Mouse (Mus musculus) hindbrain, embryonic 14.5 days (tissue): ENCODE data around the gene Plvap. TPM values are rescaled to one million over a fixed set of nuclear protein-coding genes. Genes with fewer than 3 reads are reported as not detected.

ENCODE experiments used
- ATAC-seq: fragments of 200-750 bp; cut with Nextera tagmentation; 2 replicates; pipeline ENCODE4 v1.8.0; 2017; ENCODE audit warnings: moderate number of reproducible peaks, mild to moderate bottlenecking, moderate TSS enrichment, moderate library complexity; ENCODE audit not compliant: low FRiP score
- DNase-seq: peaks from one replicate; pipeline ENCODE4 v3.0.0-alpha.2; 2015; ENCODE audit warnings: low spot score
- H3K27ac ChIP-seq: fragments of 300-500 bp; sonication (generic); 2 replicates; pipeline ENCODE4 v1.5.1; 2014; ENCODE audit warnings: mild to moderate bottlenecking, moderate library complexity
- H3K27me3 ChIP-seq: fragments of 300-500 bp; sonication (generic); 2 replicates; pipeline ENCODE4 v1.6.1; 2014; ENCODE audit warnings: mild to moderate bottlenecking, low read length, mixed read lengths; ENCODE audit not compliant: control insufficient read depth, insufficient read depth
- H3K36me3 ChIP-seq: fragments of 300-500 bp; sonication (generic); replicated peaks from 2 replicates; pipeline ENCODE4 v1.6.1; 2014; ENCODE audit not compliant: control insufficient read depth, insufficient read depth
- H3K4me1 ChIP-seq: fragments of 300-500 bp; sonication (generic); replicated peaks from 2 replicates; pipeline ENCODE4 v1.6.1; 2014; ENCODE audit warnings: antibody characterized with exemption, low read length, mixed read lengths; ENCODE audit not compliant: control insufficient read depth, insufficient read depth
- H3K4me2 ChIP-seq: fragments of 300-500 bp; sonication (generic); replicated peaks from 2 replicates; pipeline ENCODE4 v1.6.1; 2014; ENCODE audit warnings: mild to moderate bottlenecking, moderate library complexity
- H3K4me3 ChIP-seq: fragments of 300-500 bp; sonication (generic); replicated peaks from 2 replicates; pipeline ENCODE4 v1.5.1; 2014; ENCODE audit warnings: mild to moderate bottlenecking, low read length
- H3K9ac ChIP-seq: fragments of 300-500 bp; sonication (generic); 2 replicates; pipeline ENCODE4 v1.6.1; 2014
- H3K9me3 ChIP-seq: fragments of 300-500 bp; sonication (generic); 2 replicates; pipeline ENCODE4 v1.6.1; 2016; ENCODE audit warnings: low read length; ENCODE audit not compliant: control insufficient read depth
- WGBS: fragments of 180-500 bp; shearing (Covaris S2); extraction: QIAGEN DNeasy Blood & Tissue Kit; methylation state at CpG from one replicate; pipeline ENCODE4 v1.1.7; 2014; 5-methylcytosine and 5-hydroxymethylcytosine counted together
- polyA plus RNA-seq: library from polyadenylated mRNA; unstranded; fragments of >200 nt; fragmentation: Nextera tagmentation; extraction: Ambion mirVana; gene quantifications from 2 replicates; pipeline ENCODE4 v1.2.1, GENCODE M21; 2014

Plvap gene
- polyA plus RNA-seq, 1 experiment from 2014 or later, result 10.5 TPM

- no peak overlapping the region for H3K4me2 ChIP-seq
- no peak for ATAC-seq
- H3K4me1 ChIP-seq, result peaks cover 8% of the 10 kb centered on the region; the same call in 1 of the 2 replicates
- H3K36me3 ChIP-seq, result peaks cover 51% of the 10 kb centered on the region
- no peaks in the 10 kb centered on the region for H3K27me3 ChIP-seq
- H3K9me3 ChIP-seq, result no peaks in the 10 kb centered on the region
- no peak for DNase-seq
- H3K9ac ChIP-seq, result no peak overlapping the region
- H3K4me3 ChIP-seq, result no peak overlapping the region
- no peak overlapping the region for H3K27ac ChIP-seq
- 44% methylated on average over 22 of the region's 22 CpGs for WGBS
Observed at GRCm38 (mm10) chr8:71456906-71457305, 54.6 kb downstream of the Plvap start.

DNA sequence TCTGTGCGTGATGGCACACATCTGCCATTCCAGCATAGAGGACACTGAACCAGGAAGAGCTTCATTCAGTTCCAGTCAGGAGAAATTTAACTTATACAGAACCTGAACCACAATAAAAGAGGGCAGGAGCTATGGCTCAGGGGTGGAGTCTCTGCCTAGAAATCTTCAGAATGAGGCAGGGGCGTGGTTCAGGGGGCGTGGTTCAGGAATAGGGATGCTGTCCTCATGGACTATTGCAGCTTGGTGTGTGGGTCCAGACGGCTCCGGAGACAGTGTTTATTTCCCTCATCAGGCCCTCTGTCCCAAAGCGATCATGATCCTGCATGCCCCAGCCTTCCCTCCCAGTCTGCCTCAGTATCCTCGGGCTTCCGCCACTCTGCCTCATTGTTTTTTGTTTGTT, 56.9 kb downstream of the Plvap start:
- H3K9me3 ChIP-seq, result no peaks in the 10 kb centered on the region
- no peaks in the 10 kb centered on the region for H3K27me3 ChIP-seq
- peaks cover 35% of the 10 kb centered on the region for H3K36me3 ChIP-seq
- ATAC-seq (no peak), DNase-seq (no peak)
- H3K4me3 ChIP-seq, result no peak overlapping the region
- WGBS, result 83% methylated on average over 8 of the region's 8 CpGs
- H3K9ac ChIP-seq, result no peak overlapping the region
- H3K27ac ChIP-seq, result no peak overlapping the region
- H3K4me1 ChIP-seq, result 0 out of 2 replicates have a peak, but pooled peaks cover 6% of the 10 kb centered on the region
- H3K4me2 ChIP-seq, result no peak overlapping the region

DNA sequence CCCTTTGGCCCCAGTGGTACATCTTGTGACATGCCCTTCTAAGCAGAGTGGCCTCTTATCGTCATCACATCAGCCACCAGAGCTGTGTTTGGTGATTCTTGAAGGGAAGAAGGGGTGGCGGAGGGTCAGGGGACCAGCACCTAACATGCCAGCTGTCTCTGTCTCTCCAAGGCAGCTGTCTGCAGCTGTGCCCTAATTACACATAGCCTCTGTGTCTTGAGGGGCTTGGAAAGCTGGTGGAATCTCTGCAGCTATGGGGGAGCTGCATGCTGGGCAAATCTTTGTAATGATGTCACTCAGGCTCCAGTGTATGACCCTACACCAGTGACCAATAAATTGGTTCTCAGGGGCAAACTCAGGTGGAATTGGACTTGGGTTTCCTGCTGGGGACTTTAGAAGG, 58.9 kb downstream of the Plvap start:
- DNase-seq (no peak), ATAC-seq (no peak)
- Histone ChIP-seq H3K4me2 (no peak overlapping the region), H3K9me3 (no peaks in the 10 kb centered on the region), H3K9ac (no peak overlapping the region), H3K4me3 (no peak overlapping the region), H3K27me3 (no peaks in the 10 kb centered on the region), H3K4me1 (no peaks in the 10 kb centered on the region), H3K27ac (no peak overlapping the region), H3K36me3 (peaks cover 15% of the 10 kb centered on the region)
- WGBS, result 74% methylated on average over 2 of the region's 2 CpGs

GRCm38 (mm10) chr8:71451777-71452176, 59.8 kb downstream of the Plvap start:
- WGBS, result 54% methylated on average over 11 of the region's 11 CpGs
- no peak overlapping the region for H3K4me2 ChIP-seq
- no peaks in the 10 kb centered on the region for H3K4me1 ChIP-seq
- no peak for DNase-seq
- peaks cover 7% of the 10 kb centered on the region for H3K36me3 ChIP-seq
- no peak overlapping the region for H3K9ac ChIP-seq
- no peaks in the 10 kb centered on the region for H3K27me3 ChIP-seq
- H3K27ac ChIP-seq, result no peak overlapping the region
- H3K4me3 ChIP-seq, result no peak overlapping the region
- no peaks in the 10 kb centered on the region for H3K9me3 ChIP-seq
- ATAC-seq, result no peak

DNA sequence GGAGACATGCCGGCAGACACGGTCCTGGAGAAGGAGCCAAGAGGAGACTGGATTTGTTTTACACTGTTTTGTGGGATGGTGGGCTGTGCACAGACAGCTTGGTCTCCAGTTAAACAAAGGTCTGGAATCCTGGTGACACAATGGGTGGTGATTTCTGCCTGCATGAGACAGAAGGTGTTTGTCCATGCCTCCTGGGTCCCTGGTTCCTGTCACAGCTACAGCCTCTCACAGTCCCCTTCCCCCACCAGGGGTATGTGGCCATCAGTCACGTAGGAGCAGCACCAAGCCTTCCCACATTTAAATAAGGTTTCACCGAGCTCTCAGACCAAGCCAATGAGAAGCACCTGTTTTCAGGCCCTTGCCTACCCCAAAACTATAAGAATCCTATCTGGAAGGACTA, 60.2 kb downstream of the Plvap start:
- Histone ChIP-seq H3K9ac (no peak overlapping the region), H3K27ac (no peak overlapping the region), H3K4me1 (no peaks in the 10 kb centered on the region), H3K36me3 (peaks cover 3% of the 10 kb centered on the region; the same call in 1 of the 2 replicates), H3K4me3 (no peak overlapping the region), H3K4me2 (no peak overlapping the region), H3K27me3 (no peaks in the 10 kb centered on the region), H3K9me3 (no peaks in the 10 kb centered on the region)
- DNase-seq (no peak), ATAC-seq (no peak)
- WGBS, result 68% methylated on average over 4 of the region's 4 CpGs

Other genes with a start within 250 kb of the Plvap start
- gene Myo9b, start 239.0 kb downstream of the Plvap start, polyA plus RNA-seq, result 15.7 and 16.9 TPM in 2 replicates
- 55.6 and 58.8 TPM in 2 replicates for gene Haus8, start 238.8 kb downstream of the Plvap start, polyA plus RNA-seq
- 112 and 126 TPM in 2 replicates for gene Use1, start 144.9 kb downstream of the Plvap start, polyA plus RNA-seq
- gene Ocel1, start 140.5 kb downstream of the Plvap start, polyA plus RNA-seq, result 4.8 and 5.0 TPM in 2 replicates
- gene Nr2f6, start 129.8 kb downstream of the Plvap start, polyA plus RNA-seq, result 35.9 and 37.5 TPM in 2 replicates
- 4.7 and 6.0 TPM in 2 replicates for gene Ushbp1, start 116.0 kb downstream of the Plvap start, polyA plus RNA-seq
- gene Babam1, start 114.9 kb downstream of the Plvap start, polyA plus RNA-seq, result 88.2 and 89.7 TPM in 2 replicates
- gene Ankle1, start 105.7 kb downstream of the Plvap start, polyA plus RNA-seq, result 3.8 and 4.7 TPM in 2 replicates
- gene Abhd8, start 48.1 kb downstream of the Plvap start, polyA plus RNA-seq, result 125 and 126 TPM in 2 replicates
- 158 and 195 TPM in 2 replicates for gene Mrpl34, start 46.8 kb downstream of the Plvap start, polyA plus RNA-seq
- gene Dda1, start 42.6 kb downstream of the Plvap start, polyA plus RNA-seq, result 218 and 236 TPM in 2 replicates
- gene Ano8, start 25.8 kb downstream of the Plvap start, polyA plus RNA-seq, result 8.5 and 10.6 TPM in 2 replicates
- gene Gtpbp3, start 23.6 kb downstream of the Plvap start, polyA plus RNA-seq, result 4.7 and 7.3 TPM in 2 replicates
- gene Ccdc194, start 14.0 kb upstream of the Plvap start, polyA plus RNA-seq, result 0.22 and 0.92 TPM in 2 replicates
- 4.0 and 5.4 TPM in 2 replicates for gene Bst2, start 25.7 kb upstream of the Plvap start, polyA plus RNA-seq
- 50.8 and 66.6 TPM in 2 replicates for gene Mvb12a, start 31.2 kb upstream of the Plvap start, polyA plus RNA-seq
- 0.32 TPM in 1 of 2 replicates, not detected in the other for gene Tmem221, start 47.1 kb upstream of the Plvap start, polyA plus RNA-seq
- 0.13 TPM in 1 of 2 replicates, not detected in the other for gene Nxnl1, start 54.8 kb upstream of the Plvap start, polyA plus RNA-seq
- gene Slc27a1, start 57.1 kb upstream of the Plvap start, polyA plus RNA-seq, result 41.6 and 57.3 TPM in 2 replicates
- 243 and 246 TPM in 2 replicates for gene Pgls, start 80.4 kb upstream of the Plvap start, polyA plus RNA-seq
- 5.2 and 5.7 TPM in 2 replicates for gene Fam129c, start 85.9 kb upstream of the Plvap start, polyA plus RNA-seq
- gene Colgalt1, start 99.2 kb upstream of the Plvap start, polyA plus RNA-seq, result 62.4 and 66.0 TPM in 2 replicates
- gene Unc13a, start 160.0 kb upstream of the Plvap start, polyA plus RNA-seq, result 16.6 and 16.7 TPM in 2 replicates
- 5.4 TPM in 2 replicates for gene Jak3, start 164.5 kb upstream of the Plvap start, polyA plus RNA-seq
- gene Insl3, start 177.5 kb upstream of the Plvap start, polyA plus RNA-seq, result 1.4 and 1.5 TPM in 2 replicates
- gene B3gnt3, start 190.0 kb upstream of the Plvap start, polyA plus RNA-seq, result 0.21 and 0.41 TPM in 2 replicates
- 57.3 and 61.0 TPM in 2 replicates for gene Fcho1, start 214.0 kb upstream of the Plvap start, polyA plus RNA-seq